Mouse (Mus musculus) intestine, embryonic 14.5 days (tissue): Measurements from ENCODE around the gene Pcdh15. TPM values are rescaled to one million over a fixed set of nuclear protein-coding genes. Genes with fewer than 3 reads are reported as not detected.

Experiments
- ATAC-seq: fragments of 200-750 bp; cut with Nextera tagmentation; replicated peaks from 2 replicates; pipeline ENCODE4 v1.8.0; 2017; ENCODE audit warnings: low read depth, moderate number of reproducible peaks, moderate TSS enrichment, moderate library complexity; ENCODE audit not compliant: low FRiP score, low TSS enrichment
- DNase-seq: peaks from one replicate; pipeline ENCODE4 v3.0.0-alpha.2; 2018; ENCODE audit warnings: low spot score
- H3K27ac ChIP-seq: fragments of 300-500 bp; sonication (generic); 2 replicates; pipeline ENCODE4 v1.5.1; 2014; ENCODE audit warnings: low read depth, mild to moderate bottlenecking, control low read depth
- H3K27me3 ChIP-seq: fragments of 300-500 bp; sonication (generic); replicated peaks from 2 replicates; pipeline ENCODE4 v1.6.1; 2014; ENCODE audit warnings: low read length, control low read depth; ENCODE audit not compliant: control insufficient read depth, insufficient read depth
- H3K36me3 ChIP-seq: fragments of 300-500 bp; sonication (generic); 2 replicates; pipeline ENCODE4 v1.6.1; 2014; ENCODE audit warnings: low read length, control low read depth; ENCODE audit not compliant: control insufficient read depth, insufficient read depth
- H3K4me1 ChIP-seq: fragments of 300-500 bp; sonication (generic); replicated peaks from 2 replicates; pipeline ENCODE4 v1.6.1; 2014; ENCODE audit warnings: low read length, control low read depth, mixed read lengths; ENCODE audit not compliant: control insufficient read depth, insufficient read depth
- H3K4me2 ChIP-seq: fragments of 300-500 bp; sonication (generic); 2 replicates; pipeline ENCODE4 v1.6.1; 2014; ENCODE audit warnings: low read length
- H3K4me3 ChIP-seq: fragments of 300-500 bp; sonication (generic); 2 replicates; pipeline ENCODE4 v1.5.1; 2014; ENCODE audit warnings: low read depth, low read length, control low read depth, mixed read lengths
- H3K9ac ChIP-seq: fragments of 300-500 bp; sonication (generic); 2 replicates; pipeline ENCODE4 v1.6.1; 2014; ENCODE audit warnings: mild to moderate bottlenecking, low read length
- H3K9me3 ChIP-seq: fragments of 300-500 bp; sonication (generic); 2 replicates; pipeline ENCODE4 v1.6.1; 2016; ENCODE audit warnings: low read length, control low read depth; ENCODE audit not compliant: control insufficient read depth
- WGBS: fragments of 180-500 bp; shearing (Covaris S2); extraction: QIAGEN DNeasy Blood & Tissue Kit; methylation state at CpG from one replicate; pipeline ENCODE4 v1.1.7; 2014; 5-methylcytosine and 5-hydroxymethylcytosine counted together
- polyA plus RNA-seq: library from polyadenylated mRNA; unstranded; fragments of >200 nt; fragmentation: Nextera tagmentation; extraction: Ambion mirVana; gene quantifications from 2 replicates; pipeline ENCODE4 v1.2.1, GENCODE M21; 2014

Pcdh15 gene
- polyA plus RNA-seq, 1 experiment from 2014 or later, result 2.6 TPM

- DNase-seq, result no peak
- Histone ChIP-seq H3K36me3 (no peaks in the 10 kb centered on the region), H3K9me3 (no peaks in the 10 kb centered on the region), H3K27ac (0 out of 2 replicates have a peak overlapping the region, but pooled peaks have one; percentile 27), H3K9ac (no peak overlapping the region), H3K4me1 (no peaks in the 10 kb centered on the region), H3K4me2 (no peak overlapping the region), H3K4me3 (no peak overlapping the region), H3K27me3 (no peaks in the 10 kb centered on the region)
- no peak for ATAC-seq
Observed at GRCm38 (mm10) chr10:74258639-74259038, 1159.5 kb downstream of the Pcdh15 start.

GRCm38 (mm10) chr10:74269637-74270269 lies 1170.6 kb downstream of the Pcdh15 start:
- Histone ChIP-seq H3K36me3 (no peaks in the 10 kb centered on the region), H3K4me3 (no peak overlapping the region), H3K4me1 (no peaks in the 10 kb centered on the region), H3K27me3 (no peaks in the 10 kb centered on the region), H3K27ac (no peak overlapping the region), H3K4me2 (no peak overlapping the region), H3K9ac (no peak overlapping the region), H3K9me3 (no peaks in the 10 kb centered on the region)
- WGBS, result 43% methylated on average over 6 of the region's 6 CpGs
- DNase-seq (no peak), ATAC-seq (no peak)

- no peaks in the 10 kb centered on the region for H3K9me3 ChIP-seq
- no peaks in the 10 kb centered on the region for H3K4me1 ChIP-seq
- no peaks in the 10 kb centered on the region for H3K36me3 ChIP-seq
- no peak overlapping the region for H3K4me3 ChIP-seq
- 88% methylated on average over 5 of the region's 5 CpGs for WGBS
- H3K4me2 ChIP-seq, result no peak overlapping the region
- no peaks in the 10 kb centered on the region for H3K27me3 ChIP-seq
- H3K27ac ChIP-seq, result no peak overlapping the region
- H3K9ac ChIP-seq, result no peak overlapping the region
- ATAC-seq (no peak), DNase-seq (no peak)
Observed at GRCm38 (mm10) chr10:74270894-74271293, 1171.8 kb downstream of the Pcdh15 start.

- ATAC-seq (no peak), DNase-seq (no peak)
- Histone ChIP-seq H3K27ac (no peak overlapping the region), H3K4me1 (no peaks in the 10 kb centered on the region), H3K4me3 (no peak overlapping the region), H3K36me3 (no peaks in the 10 kb centered on the region), H3K9me3 (no peaks in the 10 kb centered on the region), H3K9ac (no peak overlapping the region), H3K27me3 (no peaks in the 10 kb centered on the region), H3K4me2 (no peak overlapping the region)
- WGBS, result 83% methylated on average over 2 of the region's 2 CpGs
Observed at GRCm38 (mm10) chr10:74304120-74304519, 1205.0 kb downstream of the Pcdh15 start.

- Histone ChIP-seq H3K4me3 (no peak overlapping the region), H3K36me3 (no peaks in the 10 kb centered on the region), H3K9ac (no peak overlapping the region), H3K4me2 (no peak overlapping the region), H3K4me1 (no peaks in the 10 kb centered on the region), H3K9me3 (no peaks in the 10 kb centered on the region), H3K27ac (no peak overlapping the region), H3K27me3 (no peaks in the 10 kb centered on the region)
- ATAC-seq (no peak), DNase-seq (no peak)
- 50% methylated on average over 5 of the region's 5 CpGs for WGBS
Observed at GRCm38 (mm10) chr10:74305439-74306158, 1206.5 kb downstream of the Pcdh15 start.

GRCm38 (mm10) chr10:74307035-74307434 lies 1207.9 kb downstream of the Pcdh15 start:
- Histone ChIP-seq H3K4me3 (no peak overlapping the region), H3K9me3 (no peaks in the 10 kb centered on the region), H3K27me3 (no peaks in the 10 kb centered on the region), H3K36me3 (no peaks in the 10 kb centered on the region), H3K4me2 (no peak overlapping the region), H3K4me1 (no peaks in the 10 kb centered on the region), H3K27ac (no peak overlapping the region), H3K9ac (no peak overlapping the region)
- ATAC-seq, result no peak
- 78% methylated on average over 3 of the region's 3 CpGs for WGBS
- no peak for DNase-seq

GRCm38 (mm10) chr10:74316091-74316490 lies 1216.9 kb downstream of the Pcdh15 start:
- Histone ChIP-seq H3K27ac (no peak overlapping the region), H3K4me2 (no peak overlapping the region), H3K4me3 (no peak overlapping the region), H3K4me1 (no peaks in the 10 kb centered on the region), H3K36me3 (no peaks in the 10 kb centered on the region), H3K9ac (no peak overlapping the region), H3K9me3 (no peaks in the 10 kb centered on the region), H3K27me3 (no peaks in the 10 kb centered on the region)
- WGBS, result 88% methylated on average over 2 of the region's 2 CpGs
- DNase-seq (no peak), ATAC-seq (no peak)

- no peaks in the 10 kb centered on the region for H3K9me3 ChIP-seq
- H3K9ac ChIP-seq, result no peak overlapping the region
- no peaks in the 10 kb centered on the region for H3K36me3 ChIP-seq
- DNase-seq, result no peak
- no peaks in the 10 kb centered on the region for H3K4me1 ChIP-seq
- H3K4me2 ChIP-seq, result no peak overlapping the region
- no peak overlapping the region for H3K27ac ChIP-seq
- 93% methylated on average over 7 of the region's 7 CpGs for WGBS
- no peak overlapping the region for H3K4me3 ChIP-seq
- no peak for ATAC-seq
- H3K27me3 ChIP-seq, result no peaks in the 10 kb centered on the region
Observed at GRCm38 (mm10) chr10:74335412-74335811, 1236.3 kb downstream of the Pcdh15 start.
